Mouse (Mus musculus) cortical plate, adult 2 months (tissue): Measurements from ENCODE around the gene Cdc20b. TPM values are rescaled to one million over a fixed set of nuclear protein-coding genes. Genes with fewer than 3 reads are reported as not detected.

Experiments
- H3K27ac ChIP-seq: fragments of 200-500 bp; 2 replicates; pipeline ENCODE4 v1.5.1; 2012; ENCODE audit warnings: low read length, control low read depth, inconsistent platforms; ENCODE audit not compliant: insufficient read depth
- H3K4me1 ChIP-seq: fragments of 200-500 bp; 2 replicates; pipeline ENCODE4 v1.6.1; 2011; ENCODE audit warnings: low read length; ENCODE audit not compliant: control insufficient read depth, insufficient read depth
- H3K4me3 ChIP-seq: fragments of 200-500 bp; 2 replicates; pipeline ENCODE4 v1.5.1; 2011; ENCODE audit warnings: mild to moderate bottlenecking, low read length, control low read depth; ENCODE audit not compliant: insufficient read depth
- CTCF ChIP-seq: fragments of 200-500 bp; IDR thresholded peaks from 2 replicates; pipeline ENCODE4 v1.5.1; 2011; ENCODE audit warnings: mild to moderate bottlenecking, control low read depth, low read length; ENCODE audit not compliant: insufficient read depth; ENCODE audit errors: extremely low read depth
- POLR2A ChIP-seq: fragments of 200-500 bp; IDR thresholded peaks from 2 replicates; pipeline ENCODE4 v1.6.1; 2011; ENCODE audit warnings: mild to moderate bottlenecking, low read length, control low read depth; ENCODE audit not compliant: insufficient read depth; ENCODE audit errors: extremely low read depth
- polyA plus RNA-seq: library from polyadenylated mRNA; depleted of rRNA; stranded (reverse); fragments of >200 nt; gene quantifications from 2 replicates; pipeline ENCODE4 v1.2.3, GENCODE M21; 2012

The Cdc20b gene
- polyA plus RNA-seq, 1 experiment = not detected

- Histone ChIP-seq H3K4me1 (no peaks in the 10 kb centered on the region), H3K4me3 (no peak overlapping the region), H3K27ac (no peak overlapping the region)
- no peak for TF ChIP-seq POLR2A
- no peak for TF ChIP-seq CTCF
These were observed 55.6 kb downstream of the Cdc20b start for GRCm38 (mm10) chr13:113090489-113090888.

- TF ChIP-seq POLR2A (no peak), CTCF (no peak)
- H3K27ac ChIP-seq = no peak overlapping the region
- no peak overlapping the region for H3K4me3 ChIP-seq
- H3K4me1 ChIP-seq = no peaks in the 10 kb centered on the region
These were observed 59.7 kb downstream of the Cdc20b start for GRCm38 (mm10) chr13:113094618-113095017.

- no peak overlapping the region for H3K27ac ChIP-seq
- H3K4me1 ChIP-seq = no peaks in the 10 kb centered on the region
- no peak overlapping the region for H3K4me3 ChIP-seq
- no peak for TF ChIP-seq CTCF
These were observed 62.1 kb downstream of the Cdc20b start for GRCm38 (mm10) chr13:113097011-113097410.

- no peak overlapping the region for H3K4me3 ChIP-seq
- no peaks in the 10 kb centered on the region for H3K4me1 ChIP-seq
- no peak for TF ChIP-seq POLR2A
- no peak for TF ChIP-seq CTCF
- H3K27ac ChIP-seq = no peak overlapping the region
These were observed 63.5 kb downstream of the Cdc20b start for GRCm38 (mm10) chr13:113098406-113098805.

- Histone ChIP-seq H3K4me3 (no peak within 1 kb of the TSS), H3K4me1 (no peaks in the 10 kb centered on the region), H3K27ac (no peak within 1 kb of the TSS)
- TF ChIP-seq CTCF (no peak), POLR2A (no peak)
These were observed 66.0 kb downstream of the Cdc20b start, which contains the start of gene Gzma for GRCm38 (mm10) chr13:113100879-113101278. Gzma (minus strand) TSS chr13:113100981.

GRCm38 (mm10) chr13:113101804-113102203, 66.9 kb downstream of the Cdc20b start:
- Histone ChIP-seq H3K4me3 (no peak overlapping the region), H3K27ac (no peak overlapping the region), H3K4me1 (no peaks in the 10 kb centered on the region)
- no peak for TF ChIP-seq POLR2A
- no peak for TF ChIP-seq CTCF

- no peaks in the 10 kb centered on the region for H3K4me1 ChIP-seq
- H3K4me3 ChIP-seq = no peak overlapping the region
- TF ChIP-seq CTCF (no peak), POLR2A (no peak)
- no peak overlapping the region for H3K27ac ChIP-seq
These were observed 69.8 kb downstream of the Cdc20b start for GRCm38 (mm10) chr13:113104759-113105158.

- TF ChIP-seq POLR2A = no peak
- TF ChIP-seq CTCF = no peak
These were observed 84.1 kb downstream of the Cdc20b start for GRCm38 (mm10) chr13:113118977-113119376.

GRCm38 (mm10) chr13:113120324-113121237, 85.7 kb downstream of the Cdc20b start:
- TF ChIP-seq CTCF (no peak), POLR2A (no peak)
- Histone ChIP-seq H3K27ac (no peak overlapping the region), H3K4me3 (no peak overlapping the region), H3K4me1 (no peaks in the 10 kb centered on the region)

More at GRCm38 (mm10) chr13:113118977-113119376, 84.1 kb downstream of the Cdc20b start:
- no peaks in the 10 kb centered on the region for H3K4me1 ChIP-seq
- no peak overlapping the region for H3K27ac ChIP-seq
- H3K4me3 ChIP-seq = no peak overlapping the region

- Histone ChIP-seq H3K27ac (no peak overlapping the region), H3K4me3 (no peak overlapping the region), H3K4me1 (no peaks in the 10 kb centered on the region)
- TF ChIP-seq POLR2A = no peak
- TF ChIP-seq CTCF = no peak
These were observed 86.4 kb downstream of the Cdc20b start for GRCm38 (mm10) chr13:113121326-113121725.
